Mouse (Mus musculus) CD4-positive, CD25-positive, alpha-beta regulatory T cell (primary cell): ENCODE results near the gene Rnf17. TPM values are rescaled to one million over a fixed set of nuclear protein-coding genes. Genes with fewer than 3 reads are reported as not detected.

Source experiments
- polyA plus RNA-seq: library from polyadenylated mRNA; unstranded; fragments of 100-300 nt; shearing (Covaris generic); gene quantifications from one replicate; pipeline ENCODE4 v1.2.1, GENCODE M21; 2017

The Rnf17 gene
- polyA plus RNA-seq: 1.0 TPM

DNA sequence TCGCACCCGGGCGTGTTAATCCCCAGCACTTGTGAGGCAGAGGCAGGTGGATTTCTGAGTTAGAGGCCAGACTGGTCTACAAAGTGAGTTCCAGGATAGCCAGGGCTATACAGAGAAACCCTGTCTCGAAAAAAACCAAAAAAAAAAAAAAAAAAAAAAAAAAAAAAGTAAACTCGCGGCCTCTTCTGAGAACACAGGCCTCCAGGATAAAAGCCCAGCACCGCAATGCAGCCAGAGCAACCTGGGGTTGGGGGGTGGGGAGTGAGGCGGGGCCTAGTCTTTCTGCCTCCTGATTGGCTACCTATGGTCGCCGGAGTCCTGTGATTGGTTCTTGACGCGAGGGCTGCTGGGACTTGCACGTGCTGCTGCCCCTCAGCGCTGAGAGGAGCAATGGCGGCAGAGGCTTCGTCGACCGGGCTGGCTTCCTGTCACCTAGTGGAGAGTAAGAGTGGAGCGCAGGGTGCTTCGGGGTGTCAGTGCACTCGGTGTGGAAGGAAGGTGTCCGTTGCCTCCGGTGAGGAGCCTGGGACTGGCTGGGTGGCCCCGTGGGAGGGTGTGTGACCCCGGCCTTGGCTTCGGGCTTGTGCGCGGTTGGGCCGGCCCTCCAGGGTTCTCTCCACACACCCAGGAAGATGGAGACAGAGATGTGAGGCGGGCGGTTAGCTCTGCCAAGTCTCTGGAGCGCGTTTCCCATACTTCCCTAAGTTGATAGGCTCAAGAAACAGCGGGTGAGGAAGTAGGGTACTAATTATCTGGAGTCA, at the start of gene Rnf17:
TSS of gene Rnf17 (plus strand) at position 271 of the 761 bp plus-strand sequence.

DNA sequence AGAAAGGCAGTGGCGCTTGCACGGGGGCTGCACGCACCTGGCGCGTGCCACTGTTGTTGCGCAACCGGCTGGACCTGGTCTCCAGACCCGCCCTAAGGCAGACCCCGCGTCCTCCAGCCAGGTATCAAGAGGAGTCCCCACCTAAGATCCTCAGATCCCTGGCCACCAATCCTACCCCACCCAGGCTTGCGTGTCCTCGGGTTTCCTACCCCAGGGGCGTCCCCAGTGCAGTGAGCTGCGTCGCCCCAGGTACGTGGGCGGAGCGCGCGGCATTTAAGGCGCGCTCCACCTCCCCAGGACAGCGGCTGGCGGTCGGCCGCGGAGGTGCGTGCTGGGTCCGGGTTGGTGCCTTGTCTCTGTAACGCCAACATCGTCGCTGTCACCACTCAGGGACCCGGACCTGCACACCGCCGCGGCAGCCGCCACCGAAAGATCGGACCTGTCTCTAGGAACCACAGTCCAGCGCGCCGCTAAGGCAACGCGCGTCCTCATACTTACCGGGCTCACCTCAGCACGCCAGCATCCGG, 37.6 kb upstream of the Rnf17 start, which contains the start of gene Atp12a:
TSS of gene Atp12a (plus strand) at position 358 of the 527 bp plus-strand sequence.

Other genes with a start within 250 kb of the Rnf17 start
- gene Gzmg, start 243.0 kb upstream of the Rnf17 start, polyA plus RNA-seq: not detected
- not detected for gene Gzmn, start 228.0 kb upstream of the Rnf17 start, polyA plus RNA-seq
- gene Gzmf, start 191.2 kb upstream of the Rnf17 start, polyA plus RNA-seq: not detected
- 5.0 TPM for gene Gzmc, start 167.9 kb upstream of the Rnf17 start, polyA plus RNA-seq
- 7.5 TPM for gene Gzmb, start 140.3 kb upstream of the Rnf17 start, polyA plus RNA-seq
- gene Atp12a, start 37.5 kb upstream of the Rnf17 start, polyA plus RNA-seq: not detected
- gene Cenpj, start 172.8 kb downstream of the Rnf17 start, polyA plus RNA-seq: 13.9 TPM
- 19.6 TPM for gene Parp4, start 173.0 kb downstream of the Rnf17 start, polyA plus RNA-seq